Mouse (Mus musculus): ENCODE measurements at regions not wholly inside any gene's neighbourhood (a gene's known extent, or its start where the extent isn't known, plus 50 kb on each side); places are given as distances from the start of the nearest gene placed in this dataset.

DNA sequence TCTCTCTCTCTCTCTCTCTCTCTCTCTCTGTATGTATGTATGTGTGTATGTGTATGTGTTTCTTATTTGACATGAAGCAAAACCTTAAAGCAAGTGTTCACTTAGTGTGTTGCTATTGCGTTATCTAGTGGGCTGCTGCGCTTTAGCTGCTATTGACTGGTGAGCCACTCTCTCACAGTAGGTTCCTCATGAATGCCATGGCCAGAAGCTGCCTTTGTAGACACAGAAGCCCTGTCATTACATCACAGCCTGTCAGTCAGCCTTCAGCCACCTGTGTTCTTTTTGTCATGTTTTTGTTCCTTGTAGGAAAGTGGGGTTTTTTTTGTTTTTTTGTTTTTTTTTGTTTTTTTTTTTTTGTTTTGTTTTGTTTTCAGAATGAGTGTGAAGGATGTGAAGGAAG, 527.8 kb upstream of the Marcks start:
- no peak for TF ChIP-seq CTCF (IDR thresholded peaks at IDR 0.05; ENCODE audit: low read depth)
- TF ChIP-seq EP300 (IDR thresholded peaks at IDR 0.05; ENCODE audit: low read depth), result no peak
